Mouse (Mus musculus): ENCODE measurements around the gene Hist1h3a. TPM values are rescaled to one million over a fixed set of nuclear protein-coding genes. Genes with fewer than 3 reads are reported as not detected.
"Not testable (repeated sequence)": the region's sequence is repeated elsewhere in the genome, so short reads cannot be mapped to it uniquely, and the experiment has no call there.

Gene Hist1h3a
- polyA plus RNA-seq, 1 experiment from 2014 or later, result 2.3 TPM

GRCm38 (mm10) chr13:23757211-23757773 lies 4.9 kb downstream of the Hist1h3a start:
- H3K4me3 ChIP-seq (replicated peaks), result peak overlapping the region; percentile 41
- ATAC-seq (ENCODE audit: insufficient number of reproducible peaks, low FRiP score, low TSS enrichment, low read depth), result no peak
- no peaks in the 10 kb centered on the region for H3K36me3 ChIP-seq
- WGBS, result 2% methylated on average over 16 of the region's 23 CpGs
- 0 out of 2 replicates have a peak overlapping the region, but pooled peaks have one; percentile 23 for H3K9ac ChIP-seq
- no peaks in the 10 kb centered on the region for H3K9me3 ChIP-seq (replicated peaks)
- H3K27me3 ChIP-seq, result no peaks in the 10 kb centered on the region
- peaks cover 23% of the 10 kb centered on the region; the same call in 1 of the 2 replicates for H3K4me1 ChIP-seq
- H3K4me2 ChIP-seq (replicated peaks), result peak overlapping the region; percentile 60
- peak overlapping the region; percentile 92 for H3K27ac ChIP-seq (replicated peaks)

GRCm38 (mm10) chr13:23756790-23757189 lies 5.4 kb downstream of the Hist1h3a start, which contains the start of gene Hist1h4b:
TSS of gene Hist1h4b (plus strand) at chr13:23757013.
- H3K27ac ChIP-seq (replicated peaks), result peak within 1 kb of the TSS; percentile 92
- H3K9ac ChIP-seq, result 0 out of 2 replicates have a peak within 1 kb of the TSS, but pooled peaks have one; percentile 23
- H3K27me3 ChIP-seq, result no peaks in the 10 kb centered on the region
- peak; percentile 82 for ATAC-seq (ENCODE audit: insufficient number of reproducible peaks, low FRiP score, low TSS enrichment, low read depth)
- H3K4me1 ChIP-seq, result peaks cover 23% of the 10 kb centered on the region; the same call in 1 of the 2 replicates
- H3K4me3 ChIP-seq (replicated peaks), result peak within 1 kb of the TSS; percentile 41
- under 1% methylated on average over 19 of the region's 22 CpGs for WGBS
- H3K4me2 ChIP-seq (replicated peaks), result peak within 1 kb of the TSS; percentile 60
- no peaks in the 10 kb centered on the region for H3K36me3 ChIP-seq
- H3K9me3 ChIP-seq (replicated peaks), result no peaks in the 10 kb centered on the region

GRCm38 (mm10) chr13:23755000-23755399 lies 7.2 kb downstream of the Hist1h3a start:
- H3K4me1 ChIP-seq, result peaks cover 12% of the 10 kb centered on the region; the same call in 1 of the 2 replicates
- H3K9me3 ChIP-seq (replicated peaks), result no peaks in the 10 kb centered on the region
- H3K4me2 ChIP-seq (replicated peaks), result no peak overlapping the region
- no peak overlapping the region for H3K4me3 ChIP-seq (replicated peaks)
- no peak overlapping the region for H3K9ac ChIP-seq
- no peak overlapping the region for H3K27ac ChIP-seq (replicated peaks)
- H3K27me3 ChIP-seq, result no peaks in the 10 kb centered on the region
- no peak for ATAC-seq (ENCODE audit: insufficient number of reproducible peaks, low FRiP score, low TSS enrichment, low read depth)
- H3K36me3 ChIP-seq, result no peaks in the 10 kb centered on the region

- no peaks in the 10 kb centered on the region for H3K36me3 ChIP-seq
- peak overlapping the region; percentile 51; the same call in 1 of the 2 replicates for H3K4me2 ChIP-seq (replicated peaks)
- H3K27ac ChIP-seq (replicated peaks), result peak overlapping the region; percentile 31; the same call in 1 of the 2 replicates
- peak overlapping the region; percentile 32; the same call in 1 of the 2 replicates for H3K4me3 ChIP-seq (replicated peaks)
- ATAC-seq (ENCODE audit: insufficient number of reproducible peaks, low FRiP score, low TSS enrichment, low read depth), result no peak
- WGBS, result 45% methylated on average over 4 of the region's 4 CpGs
- no peaks in the 10 kb centered on the region for H3K27me3 ChIP-seq
- H3K9me3 ChIP-seq (replicated peaks), result no peaks in the 10 kb centered on the region
- H3K4me1 ChIP-seq, result peaks cover 12% of the 10 kb centered on the region; the same call in 1 of the 2 replicates
- H3K9ac ChIP-seq, result no peak overlapping the region
These were observed 8.7 kb downstream of the Hist1h3a start for GRCm38 (mm10) chr13:23753314-23754078.

GRCm38 (mm10) chr13:23752742-23753172 lies 9.4 kb downstream of the Hist1h3a start:
- 2% methylated on average over 6 of the region's 6 CpGs for WGBS
- H3K9me3 ChIP-seq (replicated peaks), result no peaks in the 10 kb centered on the region
- no peak for ATAC-seq (ENCODE audit: insufficient number of reproducible peaks, low FRiP score, low TSS enrichment, low read depth)
- H3K27me3 ChIP-seq, result no peaks in the 10 kb centered on the region
- H3K27ac ChIP-seq (replicated peaks), result peak overlapping the region; percentile 40
- H3K36me3 ChIP-seq, result no peaks in the 10 kb centered on the region
- peak overlapping the region; percentile 32 for H3K4me3 ChIP-seq (replicated peaks)
- H3K4me2 ChIP-seq (replicated peaks), result peak overlapping the region; percentile 51
- H3K4me1 ChIP-seq, result peaks cover 20% of the 10 kb centered on the region
- no peak overlapping the region for H3K9ac ChIP-seq

- not testable (repeated sequence) for H3K36me3 ChIP-seq; H3K9ac ChIP-seq; H3K27me3 ChIP-seq; H3K9me3 ChIP-seq (replicated peaks)
- Histone ChIP-seq H3K4me1 (peaks cover 20% of the 10 kb centered on the region), H3K4me2 (replicated peaks) (peak within 1 kb of the TSS; percentile 67), H3K4me3 (replicated peaks) (peak within 1 kb of the TSS; percentile 45), H3K27ac (replicated peaks) (peak within 1 kb of the TSS; percentile 94)
- WGBS, result under 1% methylated on average over 18 of the region's 47 CpGs
- ATAC-seq (ENCODE audit: insufficient number of reproducible peaks, low FRiP score, low TSS enrichment, low read depth), result peak; percentile 84
These were observed 10.0 kb downstream of the Hist1h3a start, which contains the start of gene Hist1h3b for GRCm38 (mm10) chr13:23752067-23752741. TSS of gene Hist1h3b (plus strand) at chr13:23752267.

- H3K4me2 ChIP-seq (replicated peaks), result peak overlapping the region; percentile 67
- H3K27me3 ChIP-seq, result no peaks in the 10 kb centered on the region
- H3K9ac ChIP-seq, result no peak overlapping the region
- no peaks in the 10 kb centered on the region for H3K9me3 ChIP-seq (replicated peaks)
- under 1% methylated on average over 11 of the region's 11 CpGs for WGBS
- H3K4me3 ChIP-seq (replicated peaks), result peak overlapping the region; percentile 45
- no peak for ATAC-seq (ENCODE audit: insufficient number of reproducible peaks, low FRiP score, low TSS enrichment, low read depth)
- no peaks in the 10 kb centered on the region for H3K36me3 ChIP-seq
- peaks cover 23% of the 10 kb centered on the region for H3K4me1 ChIP-seq
- peak overlapping the region; percentile 94 for H3K27ac ChIP-seq (replicated peaks)
These were observed 10.7 kb downstream of the Hist1h3a start for GRCm38 (mm10) chr13:23751478-23751956.

GRCm38 (mm10) chr13:23750839-23751477 lies 11.2 kb downstream of the Hist1h3a start, which contains the start of gene Hist1h2ab:
TSS of gene Hist1h2ab (plus strand) at chr13:23751126.
- H3K4me3 ChIP-seq (replicated peaks), result peak within 1 kb of the TSS; percentile 45
- peak within 1 kb of the TSS; percentile 67 for H3K4me2 ChIP-seq (replicated peaks)
- H3K4me1 ChIP-seq, result peaks cover 23% of the 10 kb centered on the region
- H3K27me3 ChIP-seq; H3K36me3 ChIP-seq; H3K9ac ChIP-seq; H3K9me3 ChIP-seq (replicated peaks): not testable (repeated sequence)
- peak; percentile 43; the same call in 1 of the 2 replicates for ATAC-seq (ENCODE audit: insufficient number of reproducible peaks, low FRiP score, low TSS enrichment, low read depth)
- 1% methylated on average over 31 of the region's 47 CpGs for WGBS
- H3K27ac ChIP-seq (replicated peaks), result peak within 1 kb of the TSS; percentile 94

GRCm38 (mm10) chr13:23749563-23750121 lies 12.5 kb downstream of the Hist1h3a start:
- no peaks in the 10 kb centered on the region for H3K9me3 ChIP-seq (replicated peaks)
- no peak overlapping the region for H3K9ac ChIP-seq
- no peak for ATAC-seq (ENCODE audit: insufficient number of reproducible peaks, low FRiP score, low TSS enrichment, low read depth)
- H3K36me3 ChIP-seq, result no peaks in the 10 kb centered on the region
- no peak overlapping the region for H3K4me2 ChIP-seq (replicated peaks)
- H3K27me3 ChIP-seq, result no peaks in the 10 kb centered on the region
- H3K4me1 ChIP-seq, result peaks cover 23% of the 10 kb centered on the region
- peak overlapping the region; percentile 90; the same call in 1 of the 2 replicates for H3K27ac ChIP-seq (replicated peaks)
- 89% methylated on average over 5 of the region's 5 CpGs for WGBS
- H3K4me3 ChIP-seq (replicated peaks), result no peak overlapping the region

GRCm38 (mm10) chr13:23747892-23748288 lies 14.3 kb downstream of the Hist1h3a start:
- no peaks in the 10 kb centered on the region for H3K36me3 ChIP-seq
- no peaks in the 10 kb centered on the region for H3K9me3 ChIP-seq (replicated peaks)
- H3K9ac ChIP-seq, result no peak overlapping the region
- H3K4me3 ChIP-seq (replicated peaks), result no peak overlapping the region; the same call in 1 of the 2 replicates
- peaks cover 22% of the 10 kb centered on the region for H3K4me1 ChIP-seq
- H3K4me2 ChIP-seq (replicated peaks), result peak overlapping the region; percentile 52
- H3K27me3 ChIP-seq, result no peaks in the 10 kb centered on the region
- no peak for ATAC-seq (ENCODE audit: insufficient number of reproducible peaks, low FRiP score, low TSS enrichment, low read depth)
- peak overlapping the region; percentile 98 for H3K27ac ChIP-seq (replicated peaks)
- WGBS, result 4% methylated on average over 4 of the region's 4 CpGs
